Mouse (Mus musculus) spleen, postnatal 4 days (tissue): ENCODE results near the gene Gm11037.

ENCODE experiments used
- DNase-seq, 2 experiments: peaks; one replicate each; pipeline ENCODE4 v3.0.0; 2022; ENCODE audit warnings: low spot score in 2 of 2

The Gm11037 gene

GRCm38 (mm10) chr2:131128636-131129157, 4.6 kb upstream of the Gm11037 start:
- peak in 1 of 2 experiments; percentile 56 for DNase-seq

DNA sequence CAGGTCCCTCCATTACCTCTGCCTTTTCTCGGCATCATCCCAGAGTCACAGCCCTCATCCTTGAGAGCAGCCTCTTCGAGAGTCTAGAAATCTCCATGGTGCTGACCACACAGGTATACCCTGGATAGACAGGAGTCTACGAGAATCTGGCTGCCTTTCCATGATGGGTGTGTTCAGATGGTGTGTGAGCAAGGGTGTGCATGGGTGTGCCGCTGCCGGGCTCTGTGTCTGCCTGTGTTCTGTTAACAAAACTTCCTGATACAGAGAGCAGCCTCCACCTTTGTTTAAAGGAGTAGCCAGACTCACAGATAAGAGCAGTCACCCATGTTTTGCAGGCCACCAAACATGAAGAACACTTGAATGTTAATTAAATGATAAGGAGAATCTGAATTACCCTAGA, 3.5 kb upstream of the Gm11037 start:
- peak in 1 of 2 experiments; percentile 60 for DNase-seq

DNA sequence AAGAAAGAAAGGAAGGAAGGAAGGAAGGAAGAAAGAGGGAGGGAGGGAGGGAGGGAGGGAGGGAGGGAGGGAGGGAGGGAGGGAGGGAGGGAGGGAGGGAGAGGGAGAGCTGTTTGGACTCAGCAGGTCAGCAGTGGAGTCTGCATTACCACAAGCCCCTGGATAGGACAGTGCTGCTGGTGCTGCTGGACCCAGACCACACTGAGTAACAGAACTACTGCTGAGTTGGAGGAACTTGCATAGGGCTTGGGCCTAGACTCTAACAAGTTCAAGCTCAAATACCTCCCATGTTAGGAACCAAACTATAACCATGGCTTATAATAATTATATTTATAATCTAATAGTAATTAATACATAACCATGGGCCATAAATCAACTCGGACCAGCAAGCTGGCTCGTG, 2.4 kb upstream of the Gm11037 start:
- DNase-seq, result peak in 1 of 2 experiments; percentile 52

- DNase-seq, result peak in 1 of 2 experiments; percentile 54
Observed at GRCm38 (mm10) chr2:131132111-131132888, 997 bp upstream of the Gm11037 start.

DNA sequence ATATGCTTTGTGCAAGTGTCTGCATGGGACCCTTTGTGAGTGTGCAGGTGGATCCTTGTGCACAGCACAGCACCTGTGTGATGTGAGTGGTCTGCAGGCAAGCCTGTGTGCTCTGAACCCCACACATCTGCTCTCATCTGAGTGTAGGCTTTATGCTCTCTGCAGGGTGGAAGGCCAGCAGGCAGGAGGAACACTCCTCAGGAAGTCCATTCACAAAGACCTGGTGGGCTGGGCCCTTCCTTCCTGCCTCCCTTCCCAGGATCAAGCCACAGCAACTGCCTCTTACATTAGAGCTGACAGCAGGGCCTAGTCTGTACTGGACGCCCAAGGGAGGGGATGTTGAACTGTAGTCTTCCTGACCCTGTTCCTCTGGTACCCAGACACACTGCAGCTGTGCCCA, 1.1 kb downstream of the Gm11037 start:
- DNase-seq, result peak in 1 of 2 experiments; percentile 62

DNA sequence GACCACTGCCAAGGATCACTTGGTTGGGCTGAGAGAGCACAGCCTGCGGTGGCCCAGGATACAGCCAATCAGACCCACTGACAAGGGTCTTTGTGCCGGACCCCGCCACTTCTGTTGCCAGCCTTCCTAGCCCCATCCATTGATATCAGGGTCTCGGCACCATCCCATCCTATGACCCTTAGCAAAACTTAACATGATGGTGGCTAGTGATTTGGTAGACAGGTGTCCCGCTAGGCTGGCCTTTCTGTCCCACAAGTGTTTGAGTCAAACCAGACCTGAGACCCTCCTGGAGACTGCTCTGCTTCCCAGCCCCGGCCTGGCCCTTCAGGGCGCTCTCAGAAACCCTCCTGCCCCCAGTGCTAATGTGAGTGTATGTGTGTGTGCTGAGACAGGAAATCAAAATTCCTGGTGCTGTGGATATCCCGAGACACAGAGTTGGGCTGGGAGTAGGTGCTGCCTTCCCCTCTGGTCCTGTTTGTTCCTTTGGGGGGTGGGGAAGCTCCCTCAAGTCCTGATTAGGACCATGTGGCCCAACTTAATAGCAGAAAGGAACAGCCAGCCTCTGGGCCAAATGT, 1.6 kb downstream of the Gm11037 start:
- DNase-seq, result peak in 1 of 2 experiments; percentile 64

GRCm38 (mm10) chr2:131135521-131136139, 2.3 kb downstream of the Gm11037 start:
- DNase-seq, result peak; percentile 78 to 83

- DNase-seq, result peak; percentile 11 to 59
Observed at GRCm38 (mm10) chr2:131138296-131138695, 5.0 kb downstream of the Gm11037 start.

- peak in 1 of 2 experiments; percentile 57 for DNase-seq
Observed at GRCm38 (mm10) chr2:131138760-131139159, 5.5 kb downstream of the Gm11037 start.

GRCm38 (mm10) chr2:131139287-131139686, 6.0 kb downstream of the Gm11037 start:
- peak; percentile 9 to 56 for DNase-seq

DNA sequence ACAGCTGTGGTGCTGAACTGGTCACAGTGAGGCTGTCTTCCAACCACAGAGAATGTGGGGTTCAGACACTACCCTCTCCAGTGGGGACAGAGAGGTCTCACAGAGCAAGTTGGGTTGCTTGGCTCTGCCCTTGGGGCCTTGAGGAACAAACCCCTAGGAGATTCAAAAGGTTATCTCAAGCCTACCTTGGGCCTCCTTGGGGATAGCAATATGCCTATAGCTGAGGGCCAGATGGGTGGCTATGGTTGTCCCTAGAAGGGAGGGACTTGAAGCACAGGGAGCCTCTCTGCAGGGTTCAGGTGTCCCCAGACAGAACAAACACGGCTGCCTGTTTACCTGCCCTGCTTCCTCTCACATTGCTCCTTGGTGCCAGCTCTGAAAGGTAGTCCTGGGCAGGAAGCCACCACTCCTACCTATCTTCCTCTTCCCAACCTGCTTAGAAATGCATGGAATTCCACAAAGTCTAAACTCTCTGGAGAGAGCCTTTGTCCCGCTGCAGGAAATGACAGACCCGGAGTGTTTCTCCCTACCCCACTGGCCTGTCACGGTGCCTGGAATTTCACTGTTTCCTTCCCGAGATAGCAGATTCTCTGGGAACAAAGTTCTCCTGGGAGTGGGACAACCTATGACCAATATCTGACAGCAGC, 6.7 kb downstream of the Gm11037 start:
- peak; percentile 11 to 62 for DNase-seq

DNA sequence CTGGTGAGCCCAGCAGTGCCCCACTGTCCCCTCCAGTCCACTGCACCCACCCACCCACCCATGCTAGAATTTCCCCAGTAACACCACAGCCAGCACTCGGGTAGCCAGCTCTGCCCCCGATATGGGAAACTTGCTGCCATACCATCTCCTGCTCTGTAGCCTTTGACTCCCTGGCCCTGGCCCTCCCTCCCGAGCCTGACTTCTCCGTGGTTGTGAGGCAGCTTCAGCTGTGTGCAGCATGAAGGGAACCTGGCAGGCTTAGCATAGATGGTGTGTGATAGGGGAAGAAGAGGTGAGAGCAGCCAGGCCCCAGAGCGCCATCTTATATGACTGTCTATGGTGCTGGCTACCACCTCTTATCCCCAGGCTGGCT, 7.2 kb downstream of the Gm11037 start:
- no peak for DNase-seq

- DNase-seq, result no peak
Observed at GRCm38 (mm10) chr2:131141336-131141986, 8.2 kb downstream of the Gm11037 start.

- peak; percentile 88 to 96 for DNase-seq
Observed at GRCm38 (mm10) chr2:131142592-131142991, 9.3 kb downstream of the Gm11037 start.

DNA sequence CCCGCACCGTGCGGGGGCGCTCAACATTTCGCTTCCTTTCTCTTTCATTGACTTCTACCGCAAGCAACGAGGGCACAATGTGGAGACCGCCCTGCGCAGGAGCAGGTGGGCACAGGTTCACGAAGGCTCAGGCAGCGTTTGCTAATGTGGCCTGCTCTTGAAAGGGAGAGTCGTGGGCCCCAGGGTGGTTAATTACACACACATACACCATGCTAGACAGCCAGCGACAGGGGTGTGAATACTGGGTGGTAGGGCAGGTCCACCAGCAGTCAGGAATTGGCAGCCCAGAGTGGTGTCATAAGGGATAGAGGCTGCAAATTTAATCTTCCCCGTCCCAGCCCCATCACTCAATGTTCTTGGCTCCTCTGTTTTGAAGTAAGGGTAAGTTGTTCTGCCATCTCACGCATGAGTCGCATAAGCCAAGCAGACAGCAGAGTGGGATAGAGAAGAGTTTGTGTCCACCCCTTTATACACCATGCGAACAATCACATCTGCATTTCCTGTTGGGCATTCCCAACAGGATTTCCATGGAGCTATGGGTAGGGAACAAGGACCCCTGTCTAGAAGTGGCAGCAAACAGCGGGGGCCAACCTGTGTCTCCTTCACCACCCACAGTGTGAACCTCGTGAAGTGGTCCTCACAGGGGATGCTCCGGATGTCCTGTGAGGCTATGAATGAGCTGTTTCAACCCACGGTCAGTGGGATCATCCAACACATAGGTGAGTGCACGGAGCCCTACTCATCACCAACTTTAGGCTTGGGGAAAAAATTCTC, 9.9 kb downstream of the Gm11037 start:
- DNase-seq, result no peak

DNA sequence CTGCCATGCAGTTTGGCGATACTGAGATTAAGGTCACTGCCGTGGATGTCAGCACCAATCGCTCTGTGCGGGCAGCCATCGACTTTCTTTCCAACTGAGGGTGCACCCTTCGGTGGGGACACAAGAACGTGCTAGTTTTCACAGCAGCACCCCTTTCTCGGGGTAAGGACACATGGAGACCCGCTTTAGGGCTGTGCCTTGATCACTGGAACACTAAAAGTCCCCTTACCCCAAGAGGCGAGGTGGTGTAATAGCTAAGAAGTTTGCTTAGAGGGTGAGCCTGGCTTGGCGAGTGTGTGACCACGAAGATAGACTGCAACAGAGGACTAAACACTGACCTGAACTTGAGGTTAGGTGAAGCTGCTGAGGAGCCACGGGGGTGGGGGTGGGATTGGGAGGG, 11.8 kb downstream of the Gm11037 start:
- no peak for DNase-seq

GRCm38 (mm10) chr2:131145536-131145935, 12.2 kb downstream of the Gm11037 start:
- DNase-seq, result no peak

DNA sequence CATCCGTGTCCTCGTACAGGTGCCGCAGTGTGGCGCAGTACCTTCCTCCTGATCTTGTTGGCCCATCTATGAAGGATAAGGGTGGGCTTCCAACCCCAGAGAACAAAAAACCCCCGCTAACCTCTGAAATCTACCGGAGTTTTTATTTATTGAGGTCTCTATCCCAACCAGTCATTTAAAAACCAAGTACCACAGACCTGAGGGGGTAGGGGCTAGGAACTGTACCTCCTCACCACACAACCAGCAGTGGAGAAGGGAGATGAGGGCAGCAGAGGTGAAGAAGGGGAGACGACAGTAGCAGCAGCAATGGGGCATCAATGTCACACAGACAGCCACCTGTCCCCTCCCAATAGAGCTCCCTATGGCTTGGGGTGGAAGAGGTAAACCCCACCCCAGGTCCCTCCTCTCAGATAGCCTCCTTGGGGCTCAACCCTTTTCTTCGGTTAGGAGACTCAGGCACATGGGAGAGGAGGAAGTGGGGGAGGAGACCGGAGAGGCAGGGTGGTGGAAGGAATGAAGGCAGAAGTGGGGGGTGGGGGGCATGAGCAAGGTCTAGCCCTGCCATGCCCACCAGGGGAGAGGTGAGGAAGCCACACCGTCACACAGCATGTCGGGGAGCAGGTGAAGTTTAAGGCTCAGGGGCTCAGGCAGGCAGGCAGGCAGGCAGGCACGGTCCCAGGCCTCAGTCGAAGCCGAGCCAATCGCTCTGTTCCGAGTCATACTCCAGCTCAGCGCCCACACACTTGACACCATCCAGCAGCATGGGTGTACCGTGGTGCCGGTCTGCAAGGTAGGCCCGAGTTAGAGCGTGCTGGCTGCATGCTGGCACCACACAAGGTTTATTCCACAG, 13.1 kb downstream of the Gm11037 start:
- DNase-seq, result no peak

DNA sequence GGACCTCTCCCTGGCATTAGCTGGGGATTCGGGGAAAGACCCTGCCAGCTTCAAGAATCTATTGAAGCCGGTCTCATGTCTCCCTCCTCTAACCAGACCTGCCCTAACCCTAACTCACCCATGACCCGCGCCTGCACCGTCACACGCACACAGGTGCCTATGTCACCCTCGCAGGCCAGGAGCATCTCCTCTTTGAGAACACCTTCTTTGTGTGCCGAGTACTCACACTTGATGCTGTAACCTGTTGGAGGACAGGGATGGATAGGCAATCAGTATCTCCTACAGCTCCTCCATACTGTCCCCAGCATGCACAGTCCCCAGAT, 13.7 kb downstream of the Gm11037 start:
- DNase-seq, result no peak
